Mouse (Mus musculus) large intestine, adult 2 months (tissue): ENCODE data around the gene Nptx1. TPM values are rescaled to one million over a fixed set of nuclear protein-coding genes. Genes with fewer than 3 reads are reported as not detected.

Experiments used
- DNase-seq: peaks from one replicate; pipeline ENCODE4 v3.0.0-alpha.2; 2012; ENCODE audit warnings: low read depth, low spot score
- WGBS: fragments of 180-500 bp; shearing (Covaris S2); methylation state at CpG from one replicate; pipeline ENCODE4 v1.1.7; 2018; 5-methylcytosine and 5-hydroxymethylcytosine counted together
- polyA plus RNA-seq: library from polyadenylated mRNA; depleted of rRNA; stranded (reverse); fragments of >200 nt; gene quantifications from 2 replicates; pipeline ENCODE4 v1.2.3, GENCODE M21; 2012

Gene Nptx1
- polyA plus RNA-seq, 1 experiment = 0.62 TPM

DNA sequence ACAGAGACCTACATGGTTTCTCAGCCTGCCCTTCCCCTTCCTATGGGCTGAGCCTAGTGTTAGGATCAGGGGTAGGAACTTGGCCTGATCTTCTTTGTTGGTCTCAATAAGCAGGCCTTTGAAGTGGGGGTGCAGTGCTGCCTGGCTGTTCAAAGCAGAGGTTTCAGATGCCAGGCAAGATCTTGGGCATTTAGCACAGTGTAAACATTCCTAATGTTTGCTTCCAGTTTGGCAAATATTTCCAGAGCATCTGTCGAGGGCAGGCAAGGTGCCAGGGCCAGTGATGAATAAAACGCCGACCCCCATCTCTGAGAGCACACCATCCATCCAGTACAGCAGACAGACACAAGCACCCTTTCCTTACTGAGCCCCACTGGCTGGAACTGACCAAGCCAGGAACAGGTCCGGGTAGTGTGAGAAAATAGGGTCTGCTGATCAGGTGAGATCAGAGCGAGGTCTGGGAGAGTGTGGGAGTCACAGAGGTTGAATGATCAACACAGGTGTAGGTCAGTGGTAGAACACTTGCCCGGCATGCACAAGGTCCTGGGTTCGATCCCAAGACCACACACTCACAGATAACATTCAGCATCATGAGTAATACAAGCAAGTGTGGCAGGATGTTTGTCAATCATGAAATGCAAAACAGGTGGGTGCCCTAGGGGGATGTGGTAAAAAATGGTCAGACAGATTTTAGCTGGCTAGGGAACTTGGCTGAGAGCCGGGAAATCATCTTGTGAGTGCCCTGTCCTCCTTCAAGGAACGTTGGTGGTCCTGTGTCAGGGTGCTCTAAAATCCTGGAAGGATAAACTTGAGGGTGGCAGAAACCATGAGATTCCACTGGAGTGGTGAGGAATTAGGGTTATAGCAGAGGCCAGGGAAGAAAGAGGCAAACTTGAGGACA lies 5.6 kb upstream of the Nptx1 start:
- no peak for DNase-seq
- 42% methylated on average over 9 of the region's 9 CpGs for WGBS

DNA sequence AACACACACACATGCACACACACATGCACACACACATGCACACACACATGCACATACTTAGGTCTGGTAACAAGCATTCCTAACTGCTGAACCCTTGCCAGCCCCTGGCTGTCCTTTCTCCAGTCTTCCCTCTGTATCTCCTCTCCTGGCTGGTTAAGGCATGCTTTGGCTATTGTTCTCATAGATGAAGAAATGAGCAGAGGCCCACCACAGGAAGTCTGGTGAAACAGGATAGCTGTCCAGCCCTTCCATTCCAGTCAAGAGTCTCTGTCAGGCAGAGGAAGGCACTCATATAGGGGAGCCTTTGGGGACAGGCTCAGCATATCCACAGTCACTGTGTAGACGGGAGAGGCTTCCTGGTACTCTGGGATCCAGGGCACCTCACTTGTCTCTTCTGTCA lies 4.7 kb upstream of the Nptx1 start:
- 30% methylated on average over 1 of the region's 1 CpGs for WGBS
- no peak for DNase-seq

DNA sequence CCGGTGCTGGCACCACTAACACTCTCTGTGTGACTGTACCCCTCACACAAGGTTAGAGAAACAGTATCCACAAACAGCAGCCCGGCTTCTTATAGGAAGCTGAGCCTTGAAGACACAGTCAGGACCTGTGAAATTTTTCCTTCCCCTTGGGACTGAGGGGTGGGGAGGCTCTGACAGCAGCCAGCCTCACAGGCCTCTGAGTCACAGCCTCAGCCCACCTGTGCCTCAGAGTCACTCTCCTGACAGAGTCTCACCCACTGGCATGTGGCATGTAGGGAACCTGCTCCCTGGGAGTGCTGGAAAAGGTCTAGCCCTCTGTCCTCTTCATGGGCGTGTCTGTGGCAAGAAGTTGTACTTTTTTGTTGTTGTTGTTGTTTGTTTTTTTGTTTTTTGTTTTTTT lies 3.9 kb upstream of the Nptx1 start:
- no peak for DNase-seq
- 73% methylated on average over 3 of the region's 3 CpGs for WGBS

DNA sequence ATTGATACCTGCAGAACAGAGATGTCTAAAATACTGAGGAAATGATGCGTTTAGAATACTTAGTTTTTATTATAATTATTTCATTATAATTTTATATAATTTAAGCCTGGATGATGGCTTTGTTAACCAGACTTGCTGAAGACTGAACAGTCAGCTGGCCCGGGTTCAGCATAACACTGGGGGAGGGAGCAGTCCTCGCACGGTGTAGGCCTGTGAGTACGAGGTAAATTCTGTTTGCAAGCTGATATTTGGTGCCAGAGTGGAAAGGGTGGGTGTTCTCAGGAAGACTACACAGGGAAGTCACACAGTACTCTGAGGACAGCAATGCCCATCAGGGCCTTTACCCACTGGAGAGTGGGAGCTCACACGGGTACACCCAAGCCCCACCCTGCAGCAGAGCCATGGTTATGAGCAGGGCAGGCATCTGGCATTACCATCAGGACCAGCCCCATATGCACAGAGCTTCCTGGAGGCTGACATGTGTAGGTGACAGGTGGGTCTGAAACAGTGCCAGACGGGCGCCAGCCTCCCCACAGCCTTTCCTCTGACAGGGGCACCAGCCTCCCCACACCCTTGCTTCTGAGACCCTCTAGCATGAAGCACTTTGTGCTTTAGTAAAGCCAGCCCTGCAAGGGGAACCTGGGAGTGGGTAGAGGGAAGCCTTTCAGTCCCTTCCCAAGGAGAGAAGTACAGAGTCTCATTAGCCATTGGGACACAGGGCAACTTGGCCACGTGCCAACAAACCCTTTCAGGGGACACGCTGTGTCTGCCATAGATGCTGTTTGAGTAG lies 3.2 kb upstream of the Nptx1 start:
- WGBS = 45% methylated on average over 10 of the region's 10 CpGs
- DNase-seq = no peak

DNA sequence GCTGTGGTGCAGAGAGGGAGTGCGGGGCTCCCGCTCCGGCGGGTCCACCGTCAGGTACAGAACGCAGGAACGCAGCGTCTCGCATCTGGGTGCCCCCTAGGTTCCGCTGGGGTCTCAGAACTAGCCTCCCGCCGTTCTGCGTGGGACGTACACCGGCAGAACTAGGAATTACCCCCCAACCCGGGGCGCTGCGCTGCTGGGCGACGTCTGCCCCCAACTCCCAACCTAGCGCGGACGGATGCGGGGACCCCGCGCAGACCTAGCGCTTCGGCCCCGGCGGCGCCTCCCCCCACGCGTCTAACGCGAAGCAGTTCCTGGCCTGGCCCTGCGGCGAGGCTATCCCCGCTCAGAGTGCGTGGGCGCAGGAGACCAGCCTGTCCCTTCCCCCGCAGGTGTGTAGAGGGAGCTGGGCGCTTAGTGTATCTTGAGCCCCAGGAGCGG lies 1.8 kb upstream of the Nptx1 start:
- no peak for DNase-seq
- WGBS = 3% methylated on average over 43 of the region's 43 CpGs

DNA sequence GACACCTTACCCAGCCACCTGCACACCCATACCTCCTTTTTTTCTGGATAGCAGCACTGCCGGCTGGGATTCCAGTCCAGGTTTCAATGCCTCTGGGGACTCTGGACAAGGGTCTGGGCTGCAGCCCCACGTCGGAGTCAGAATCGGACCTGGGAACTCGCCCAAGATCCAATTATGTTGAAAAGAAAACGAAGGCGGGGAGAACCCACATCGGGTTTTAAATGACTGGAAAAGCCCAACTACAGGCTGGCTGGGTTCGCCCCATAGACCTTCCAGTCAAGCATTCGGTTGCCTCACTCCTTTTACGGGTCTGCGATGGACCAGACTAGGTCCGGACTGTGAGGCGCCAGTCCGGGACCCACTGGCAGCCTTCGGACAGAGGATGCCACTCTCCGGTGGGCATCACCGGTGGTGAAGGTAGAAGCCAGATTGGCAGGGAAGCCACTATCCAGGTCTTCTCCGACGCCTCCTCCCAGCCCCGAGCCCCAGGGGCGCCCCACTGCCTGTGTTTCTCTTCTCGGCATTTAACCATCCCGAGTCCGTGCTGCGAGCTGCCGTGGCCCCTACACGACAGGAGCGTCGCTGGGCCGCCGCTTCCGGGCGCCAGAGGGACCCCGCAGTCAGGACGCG lies 1.3 kb upstream of the Nptx1 start:
- DNase-seq = no peak
- 3% methylated on average over 37 of the region's 37 CpGs for WGBS

DNA sequence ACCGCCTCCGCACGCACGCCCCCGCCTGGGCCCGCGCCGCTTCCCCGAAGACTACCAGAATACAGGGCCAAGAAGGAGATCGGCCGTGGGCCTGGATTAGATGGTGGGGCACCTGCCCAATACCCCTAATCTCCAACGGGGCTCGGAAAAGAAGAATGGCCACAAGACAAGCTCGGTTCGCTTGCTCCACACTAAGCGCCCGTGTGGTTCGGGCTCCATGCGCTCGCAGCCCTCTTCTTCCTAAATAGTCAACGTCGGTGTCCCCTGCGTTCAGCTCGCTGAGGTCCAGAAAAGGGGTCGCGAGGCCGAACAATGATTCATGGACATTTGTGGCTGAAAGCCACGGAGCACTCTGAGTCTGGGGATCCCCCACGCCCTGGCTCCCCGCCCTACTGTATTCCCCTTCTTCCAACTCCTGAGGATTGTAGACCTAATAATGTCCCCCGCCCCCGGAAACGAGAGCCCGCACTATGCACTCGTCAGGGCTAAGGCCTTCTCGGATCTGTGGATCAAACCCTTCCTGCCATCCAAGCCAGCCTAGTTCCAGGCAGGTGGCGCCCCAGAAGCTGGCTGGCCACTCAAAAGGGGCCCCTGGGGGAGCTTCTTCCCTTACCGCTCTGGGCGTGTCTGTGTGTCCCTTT lies 518 bp upstream of the Nptx1 start:
- WGBS = 2% methylated on average over 39 of the region's 39 CpGs
- DNase-seq = no peak

DNA sequence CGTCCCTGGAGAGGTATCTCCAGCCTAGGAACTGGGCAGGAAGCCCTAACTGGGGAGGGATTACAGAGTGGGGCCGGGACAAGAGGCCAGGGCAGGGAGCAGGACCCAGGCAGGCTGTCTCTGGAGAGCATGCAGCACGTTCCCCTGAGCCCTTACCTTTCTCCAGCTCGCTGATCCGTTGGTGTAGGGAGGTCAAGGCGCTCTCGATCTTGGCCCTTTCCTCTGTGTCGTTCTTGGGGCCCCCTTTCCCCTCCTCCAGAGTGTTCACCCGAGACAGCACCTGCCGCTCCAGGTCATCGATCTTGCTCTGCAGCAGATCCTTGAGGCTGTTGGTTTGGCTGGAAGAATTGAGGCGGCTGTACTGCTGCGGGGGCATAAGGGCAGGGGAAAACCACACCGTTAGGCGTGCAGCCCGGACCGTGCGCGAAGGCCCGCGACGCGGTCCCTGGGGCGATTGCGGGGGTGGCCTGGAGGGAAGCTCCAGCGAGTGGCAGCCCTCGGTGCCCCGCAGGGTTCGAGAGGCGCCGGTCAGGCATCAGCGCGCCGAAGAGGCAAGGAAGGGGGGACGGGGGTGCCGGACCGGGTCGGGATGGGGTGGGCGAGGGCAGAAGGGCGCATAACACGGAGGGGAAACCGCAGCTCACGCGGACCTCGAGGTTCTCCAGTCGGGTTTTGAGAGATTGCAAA lies 914 bp downstream of the Nptx1 start:
- WGBS = 4% methylated on average over 46 of the region's 46 CpGs

DNA sequence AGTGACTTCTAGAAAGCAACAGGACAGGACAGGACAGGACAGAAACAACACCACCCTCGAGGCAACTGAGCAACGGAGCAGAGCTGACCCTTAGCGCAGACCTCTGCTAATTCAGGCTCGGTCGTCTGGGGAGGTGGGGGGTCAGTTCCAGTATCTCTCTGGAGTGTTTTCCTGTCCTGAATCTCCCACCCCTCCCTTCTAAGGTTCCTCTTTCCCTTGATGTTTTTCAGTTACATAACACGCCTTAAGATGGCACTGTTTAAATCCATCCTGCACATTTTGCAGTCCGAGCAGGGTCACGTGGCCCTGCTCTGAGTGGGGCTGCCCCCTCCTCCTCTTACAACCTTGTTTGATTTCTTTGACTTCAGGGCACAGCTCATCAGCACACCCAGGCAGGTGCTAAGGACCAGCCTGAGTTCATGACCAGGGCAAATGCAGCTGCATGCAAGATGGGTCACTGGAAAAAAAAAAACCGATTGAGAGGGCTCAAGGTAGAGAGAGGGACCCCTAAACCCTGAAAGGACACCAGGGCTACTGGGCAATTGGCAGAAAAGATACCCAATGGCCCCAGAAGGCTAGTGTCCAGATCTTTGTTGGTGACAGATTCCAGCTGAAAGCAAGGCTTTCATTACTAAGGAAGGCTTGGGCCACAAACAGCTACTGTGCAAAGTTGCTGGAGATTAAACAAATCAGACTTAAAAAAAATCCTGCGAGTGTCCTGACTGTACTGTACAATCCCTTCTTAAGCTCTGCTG lies 1.6 kb downstream of the Nptx1 start:
- 13% methylated on average over 10 of the region's 10 CpGs for WGBS
- no peak for DNase-seq

More for the DNA sequence above, 914 bp downstream of the Nptx1 start:
- DNase-seq = no peak

DNA sequence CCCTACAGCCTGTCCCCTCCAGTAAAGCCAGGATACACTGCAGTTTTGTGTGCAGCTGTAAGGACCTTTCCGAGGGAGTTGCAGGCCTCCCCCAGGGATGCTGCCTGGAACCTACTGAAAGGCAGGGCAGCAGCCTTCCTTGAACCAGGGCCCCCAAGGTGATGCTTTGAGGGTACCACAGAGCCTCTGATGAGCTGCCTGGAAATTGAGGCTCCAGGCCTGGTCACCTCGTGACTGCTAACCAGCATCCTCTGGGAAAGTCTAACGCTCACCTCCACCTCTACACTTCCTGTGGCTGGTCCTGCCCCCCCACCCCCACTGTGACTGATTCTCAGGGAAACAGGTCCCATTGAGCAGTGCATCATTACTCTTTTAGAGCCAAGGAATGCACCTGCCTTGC lies 2.3 kb downstream of the Nptx1 start:
- 55% methylated on average over 3 of the region's 3 CpGs for WGBS
- DNase-seq = no peak

DNA sequence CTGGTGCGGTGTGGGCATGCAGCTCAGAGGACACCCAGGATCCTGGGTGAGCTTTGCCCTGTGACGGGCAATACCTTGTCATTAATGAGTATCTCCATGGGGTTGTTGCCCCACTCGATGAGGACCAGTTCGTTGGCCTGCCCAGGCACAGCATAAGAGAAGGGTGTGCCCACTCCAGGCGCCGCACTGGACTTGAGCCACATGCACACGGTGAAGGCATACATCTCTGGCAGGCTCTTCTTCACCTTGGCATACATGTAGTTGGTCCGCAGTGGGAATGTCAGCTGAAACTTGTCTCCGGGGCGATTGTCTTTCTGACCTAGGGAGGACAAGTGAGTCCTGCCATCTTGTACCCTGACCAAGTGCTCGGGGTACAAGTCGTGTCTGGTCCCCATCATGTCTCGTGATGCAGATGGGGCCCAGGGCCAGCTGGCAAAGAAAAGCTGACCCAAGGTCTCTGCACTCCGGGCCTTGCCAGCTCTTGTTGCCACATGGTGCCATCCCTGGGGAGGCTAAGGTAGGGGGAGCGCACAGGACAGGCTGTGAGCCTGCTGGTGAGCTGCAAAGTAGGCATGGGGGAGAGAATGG lies 2.9 kb downstream of the Nptx1 start:
- no peak for DNase-seq
- WGBS = 82% methylated on average over 15 of the region's 15 CpGs

DNA sequence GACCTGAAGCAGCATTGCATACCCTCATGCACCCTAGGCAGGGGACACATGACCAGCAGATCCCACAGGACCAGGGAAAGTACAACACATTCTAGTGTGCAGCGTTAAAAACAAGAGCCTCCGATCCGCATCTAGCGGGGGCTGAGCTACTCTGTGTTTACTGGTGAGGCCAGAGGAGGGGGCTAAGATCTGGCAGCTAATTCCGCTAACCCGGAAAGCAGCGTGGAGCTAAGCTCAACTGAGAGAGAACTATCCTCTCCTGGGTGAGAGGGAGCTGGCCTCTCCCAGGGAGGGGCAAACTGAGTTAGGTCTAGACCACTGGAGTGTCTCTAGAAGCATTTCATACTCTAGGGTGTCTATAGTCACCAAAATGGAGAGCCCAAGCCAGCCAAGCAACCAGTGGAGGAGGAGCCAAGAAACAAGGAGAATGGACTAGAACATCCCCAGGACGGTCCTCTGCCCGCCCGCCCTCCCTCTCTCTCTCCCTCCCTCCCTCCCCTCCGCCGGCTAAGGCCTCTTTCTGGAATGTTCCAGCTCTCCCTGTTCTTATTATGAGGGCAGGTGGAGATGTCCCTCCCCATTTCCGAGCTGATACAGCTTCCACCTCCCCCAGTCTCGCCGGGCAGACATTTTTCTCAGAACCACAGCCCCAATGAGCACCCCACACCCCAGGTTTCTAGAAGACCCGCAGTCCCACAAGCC lies 3.6 kb downstream of the Nptx1 start:
- WGBS = 55% methylated on average over 14 of the region's 16 CpGs
- no peak for DNase-seq

DNA sequence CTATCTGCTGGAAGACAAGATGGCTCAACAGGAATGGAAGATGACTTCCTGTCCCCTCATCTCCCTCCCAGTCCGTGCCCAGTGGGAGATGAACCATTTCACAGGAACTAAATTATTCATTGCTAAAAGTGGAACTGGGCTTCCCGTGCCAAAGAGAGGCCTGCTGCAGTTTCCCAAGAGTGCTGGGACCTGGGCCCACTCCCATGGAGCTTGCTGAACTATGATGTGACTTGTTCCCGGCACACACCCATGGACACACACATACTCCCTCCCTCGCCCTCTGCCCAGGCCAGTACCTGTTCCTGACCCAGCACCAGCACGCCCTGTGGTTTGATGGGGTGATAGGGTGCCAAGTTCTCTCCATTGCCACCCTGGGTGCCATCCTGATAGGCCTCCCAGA lies 4.7 kb downstream of the Nptx1 start:
- no peak for DNase-seq
- WGBS = 65% methylated on average over 5 of the region's 5 CpGs

DNA sequence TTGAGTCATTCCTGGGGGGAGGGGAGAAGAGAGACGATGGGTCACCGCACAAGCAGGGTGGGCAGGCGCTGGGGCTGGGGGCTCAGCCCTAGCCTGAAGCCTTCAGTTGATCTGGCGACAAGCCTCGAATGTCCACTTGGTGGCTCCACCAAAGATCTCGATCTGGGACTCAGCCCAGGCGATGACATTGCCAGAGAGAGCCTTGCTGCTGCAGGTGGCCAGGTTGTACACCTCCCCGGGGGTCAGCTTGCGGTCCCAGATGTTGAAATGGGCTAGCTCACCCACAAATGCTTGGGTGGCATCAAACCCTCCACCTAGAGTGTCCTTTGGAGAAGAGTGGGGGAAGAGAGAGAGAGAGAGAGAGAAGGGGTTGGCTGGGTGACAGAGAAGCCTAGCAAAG lies 5.2 kb downstream of the Nptx1 start:
- no peak for DNase-seq
- WGBS = 38% methylated on average over 9 of the region's 9 CpGs

DNA sequence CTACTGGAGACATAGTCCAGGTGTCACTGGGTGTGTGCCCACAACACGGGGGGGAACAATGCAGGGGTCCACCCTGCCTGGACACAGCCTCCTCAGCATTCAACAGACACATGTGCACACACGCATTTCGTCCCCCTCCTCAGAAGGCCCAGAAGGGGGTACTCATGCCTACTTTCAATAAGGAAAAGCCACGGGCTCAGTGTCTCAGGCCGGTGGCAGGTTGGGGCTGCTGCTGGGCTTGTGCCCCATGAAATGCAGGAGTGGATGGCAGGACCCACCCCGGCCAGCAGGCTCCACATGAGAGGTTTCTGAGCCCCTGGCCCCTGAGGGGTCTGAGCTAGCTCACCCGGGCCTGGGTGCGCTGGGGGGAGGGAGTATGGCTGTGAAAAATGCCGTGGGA lies 6.5 kb downstream of the Nptx1 start:
- WGBS = 74% methylated on average over 9 of the region's 9 CpGs
- no peak for DNase-seq

DNA sequence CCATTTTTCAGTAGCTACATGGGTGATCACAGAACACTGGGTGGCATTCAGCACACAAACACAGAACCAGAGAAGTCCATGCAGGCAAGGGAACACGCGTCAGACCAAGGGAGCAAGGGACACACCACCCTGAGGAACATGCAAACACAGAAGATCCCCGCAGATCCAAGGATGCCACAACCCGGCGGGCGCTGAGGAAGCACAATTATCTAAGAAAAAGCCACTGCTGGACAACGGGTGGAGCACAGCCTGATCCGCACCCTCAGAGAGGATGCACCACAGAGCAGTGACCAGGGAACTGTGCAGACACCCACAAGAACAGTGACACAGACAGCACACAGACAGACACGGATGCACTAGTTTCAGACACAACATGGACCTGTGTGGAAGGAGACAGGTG lies 7.0 kb downstream of the Nptx1 start:
- DNase-seq = no peak
- whole genome bisulfite sequencing = 72% methylated on average over 9 of the region's 9 CpGs

DNA sequence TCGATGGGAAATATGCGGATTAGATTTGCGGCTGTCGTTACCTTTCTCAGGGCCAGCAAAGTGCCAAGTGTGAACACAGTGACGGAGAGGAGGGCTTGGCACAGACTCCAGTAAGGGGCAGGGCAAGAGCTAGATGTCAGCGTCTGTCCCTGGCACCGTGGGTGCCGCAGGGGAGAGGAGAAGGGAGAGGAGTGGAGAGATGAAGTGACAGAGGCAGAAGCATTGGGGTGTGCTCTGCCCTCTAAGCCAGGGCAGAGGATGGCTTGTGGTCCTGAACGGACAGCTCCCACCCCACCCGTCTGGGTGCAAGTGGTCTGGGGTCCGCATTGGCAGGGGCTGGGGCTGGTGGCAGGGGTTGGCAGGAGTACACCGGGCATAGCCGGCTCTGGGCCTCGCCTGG lies 7.6 kb downstream of the Nptx1 start:
- no peak for DNase-seq
- 36% methylated on average over 14 of the region's 14 CpGs for WGBS

DNA sequence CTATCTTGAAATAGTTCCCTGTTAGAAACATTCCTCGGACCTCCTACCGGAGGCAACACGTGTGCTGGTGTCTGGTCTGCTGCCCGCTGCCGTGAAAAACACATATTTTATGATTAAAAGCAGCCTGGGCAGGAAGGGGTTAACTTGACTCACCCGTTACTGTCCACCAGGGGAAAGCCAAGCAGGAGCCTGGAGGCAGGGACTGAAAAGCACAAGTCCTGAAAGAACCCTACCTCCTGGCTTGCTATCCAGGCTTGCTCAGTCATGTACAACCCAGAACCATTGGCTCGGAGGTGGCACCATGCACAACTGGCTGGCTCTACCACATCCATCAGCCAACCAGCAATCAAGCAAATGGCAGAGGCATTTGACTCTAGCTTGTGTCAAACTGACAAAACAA lies 13.8 kb downstream of the Nptx1 start:
- 65% methylated on average over 7 of the region's 7 CpGs for WGBS
- no peak for DNase-seq
